Mouse (Mus musculus) neutrophil, adult 5-6 weeks (primary cell): ENCODE data around the gene Gm20388. TPM values are rescaled to one million over a fixed set of nuclear protein-coding genes. Genes with fewer than 3 reads are reported as not detected.

Experiments used
- ATAC-seq: fragments of 151-379, 151-347 bp; 2 replicates; pipeline ENCODE4 v1.8.0; 2017; ENCODE audit warnings: mild to moderate bottlenecking, moderate TSS enrichment; ENCODE audit not compliant: insufficient number of reproducible peaks, poor library complexity, low FRiP score, severe bottlenecking; ENCODE audit errors: extremely low read depth
- total RNA-seq: library from RNA; stranded (forward); fragments of 200-1000 nt; gene quantifications from 2 replicates; pipeline ENCODE4 v1.2.3, GENCODE M21; 2017

The Gm20388 gene
- total RNA-seq, 1 experiment from 2014 or later, result 10.8 TPM

- no peak for ATAC-seq
Measured at GRCm38 (mm10) chr8:123106531-123106930, 3195.9 kb downstream of the Gm20388 start.

GRCm38 (mm10) chr8:123108010-123108409, 3197.4 kb downstream of the Gm20388 start:
- ATAC-seq, result no peak

DNA sequence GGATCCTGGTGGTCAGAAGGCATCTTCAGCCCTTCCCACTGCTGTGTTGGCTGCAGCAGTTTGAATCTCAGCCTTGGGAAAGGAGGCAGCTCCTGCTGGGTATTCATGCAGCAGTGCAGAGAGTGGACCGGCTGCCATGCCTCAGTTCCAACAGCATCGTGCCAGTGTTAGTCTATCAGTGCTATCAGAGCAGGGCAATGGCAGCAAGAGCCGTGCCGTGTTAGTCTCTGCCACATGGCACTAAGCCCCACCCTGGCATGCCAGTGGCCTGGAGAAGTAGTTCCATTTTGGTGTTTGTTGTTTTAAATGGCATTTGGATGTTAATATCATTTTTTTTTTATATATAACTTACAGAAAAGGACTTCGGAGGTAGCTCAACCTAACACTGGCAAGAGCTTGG, 3198.3 kb downstream of the Gm20388 start:
- no peak for ATAC-seq

- ATAC-seq, result peak; percentile 82
Measured at GRCm38 (mm10) chr8:123110649-123111048, 3200.0 kb downstream of the Gm20388 start.

DNA sequence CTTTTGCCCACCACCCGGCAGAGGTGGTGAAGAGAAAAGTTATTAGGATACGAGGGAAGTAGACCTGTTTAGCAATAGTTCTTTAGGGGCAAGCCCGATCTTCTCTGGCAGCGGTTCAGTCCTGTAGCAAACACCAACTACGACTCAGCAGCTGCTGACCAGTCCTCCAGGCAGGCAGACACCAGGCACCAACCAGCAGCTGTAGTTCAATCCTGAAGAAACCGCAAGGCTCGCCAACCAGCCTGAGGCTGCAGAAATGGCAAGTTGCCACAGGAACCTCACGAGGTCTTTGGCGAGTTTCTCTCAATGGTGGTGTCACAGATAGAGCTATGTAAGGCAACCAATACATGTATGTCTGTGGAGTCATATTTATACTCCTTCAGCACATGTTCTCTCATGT, 3202.3 kb downstream of the Gm20388 start:
- ATAC-seq, result no peak

GRCm38 (mm10) chr8:123113908-123114469, 3203.3 kb downstream of the Gm20388 start:
- no peak for ATAC-seq

GRCm38 (mm10) chr8:123114644-123115043, 3204.0 kb downstream of the Gm20388 start:
- ATAC-seq, result no peak

DNA sequence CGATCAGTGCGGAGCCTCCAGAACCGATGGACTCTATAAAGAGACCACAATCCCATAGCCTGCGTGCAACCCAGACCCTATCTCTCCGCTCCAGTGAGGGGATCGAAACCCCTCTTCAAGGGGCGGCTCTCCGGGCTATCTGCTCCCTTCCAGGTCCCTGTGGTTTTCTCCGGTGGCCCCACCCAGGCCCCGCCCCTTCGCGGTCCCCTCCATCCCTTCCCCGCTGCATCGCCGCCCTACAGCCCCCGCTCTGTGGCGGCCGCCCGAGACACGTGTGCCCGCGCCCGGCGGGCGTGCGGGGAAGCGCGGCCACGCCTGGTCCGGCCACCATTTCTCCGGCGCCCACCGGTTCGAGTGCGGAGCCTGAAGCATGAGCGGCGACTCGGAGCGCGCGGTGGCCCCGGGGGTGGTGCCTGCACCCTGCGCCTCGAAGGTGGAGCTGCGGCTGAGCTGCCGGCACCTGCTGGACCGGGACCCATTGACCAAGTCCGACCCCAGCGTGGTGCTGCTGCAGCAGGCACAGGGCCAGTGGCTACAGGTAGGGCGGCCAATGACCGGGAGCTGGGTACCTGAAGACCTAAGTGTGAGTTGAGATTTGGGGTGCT, 3206.6 kb downstream of the Gm20388 start, which contains the start of gene Cpne7:
TSS of gene Cpne7 (plus strand) at position 248 of the 605 bp plus-strand sequence.
- peak; percentile 9; the same call in 1 of the 2 replicates for ATAC-seq

DNA sequence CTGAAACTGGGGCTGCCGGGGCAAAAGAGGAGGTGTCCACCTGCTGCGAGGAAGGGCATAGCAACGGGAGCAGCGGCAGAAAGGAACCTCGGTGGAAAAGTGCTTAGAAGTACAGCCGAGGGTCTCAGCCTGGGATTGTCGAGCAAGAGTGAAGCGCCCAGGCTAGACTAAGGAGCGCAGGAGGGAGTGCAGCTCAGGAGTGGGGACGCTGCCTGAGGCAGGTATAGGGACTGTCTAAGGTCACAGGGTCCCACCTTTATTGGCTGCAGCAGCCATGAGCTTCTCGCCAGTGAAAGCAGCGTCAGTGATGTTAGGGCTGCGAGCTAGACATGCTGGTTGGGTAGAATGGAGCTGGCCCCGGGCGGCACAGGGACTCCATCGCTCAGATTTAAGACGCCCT, 3207.1 kb downstream of the Gm20388 start:
- no peak for ATAC-seq

DNA sequence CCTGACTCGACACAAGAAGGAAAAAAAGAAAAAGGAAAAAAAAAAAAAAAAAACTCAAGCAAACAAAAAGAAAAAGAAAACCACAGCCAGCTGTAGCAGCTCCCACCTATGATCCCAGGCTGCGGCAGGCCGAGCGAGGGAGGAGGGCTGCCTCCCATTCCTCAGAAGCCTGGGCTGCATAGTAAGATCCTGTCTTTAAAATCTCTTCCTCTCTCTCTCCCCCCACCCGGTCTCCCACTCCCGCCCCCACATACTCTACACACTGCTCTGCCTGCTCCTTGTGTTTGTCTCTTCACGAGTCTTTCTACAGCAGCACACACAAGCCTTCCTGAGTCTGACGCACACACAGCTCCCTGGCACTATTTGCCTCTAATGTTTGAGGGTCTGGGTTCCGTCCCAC, 3211.4 kb downstream of the Gm20388 start:
- no peak for ATAC-seq

- ATAC-seq, result no peak
Measured at GRCm38 (mm10) chr8:123122670-123123069, 3212.0 kb downstream of the Gm20388 start.

DNA sequence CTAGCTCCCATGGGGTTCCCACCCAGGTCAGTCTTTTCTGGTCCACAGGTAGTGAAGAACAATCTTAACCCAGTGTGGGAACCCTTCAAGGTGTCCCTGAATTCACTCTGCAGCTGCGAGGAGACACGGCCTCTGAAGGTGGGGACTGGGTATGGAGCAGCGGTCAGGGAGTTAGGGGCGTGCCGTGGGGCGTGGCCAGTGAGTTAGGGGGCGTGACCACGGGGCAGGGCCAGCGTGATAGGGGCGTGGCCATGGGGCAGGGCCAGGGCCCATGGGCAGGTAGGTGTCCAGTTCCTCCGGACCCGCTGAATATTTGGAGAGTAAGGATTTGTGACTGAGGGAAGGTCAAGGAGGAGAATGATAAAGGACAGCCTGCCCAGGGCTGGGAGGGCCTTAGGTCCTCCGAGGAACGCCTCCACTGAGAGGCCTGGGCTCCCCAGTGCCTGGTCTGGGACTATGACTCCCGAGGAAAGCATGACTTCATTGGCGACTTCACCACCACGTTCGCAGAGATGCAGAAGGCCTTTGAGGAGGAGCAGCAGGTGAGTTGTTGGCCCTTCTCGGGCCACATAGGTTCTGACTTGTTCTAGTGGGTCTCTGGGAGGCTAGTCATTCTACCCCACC, 3215.7 kb downstream of the Gm20388 start:
- ATAC-seq, result no peak

GRCm38 (mm10) chr8:123131041-123131440, 3220.4 kb downstream of the Gm20388 start:
- no peak for ATAC-seq

DNA sequence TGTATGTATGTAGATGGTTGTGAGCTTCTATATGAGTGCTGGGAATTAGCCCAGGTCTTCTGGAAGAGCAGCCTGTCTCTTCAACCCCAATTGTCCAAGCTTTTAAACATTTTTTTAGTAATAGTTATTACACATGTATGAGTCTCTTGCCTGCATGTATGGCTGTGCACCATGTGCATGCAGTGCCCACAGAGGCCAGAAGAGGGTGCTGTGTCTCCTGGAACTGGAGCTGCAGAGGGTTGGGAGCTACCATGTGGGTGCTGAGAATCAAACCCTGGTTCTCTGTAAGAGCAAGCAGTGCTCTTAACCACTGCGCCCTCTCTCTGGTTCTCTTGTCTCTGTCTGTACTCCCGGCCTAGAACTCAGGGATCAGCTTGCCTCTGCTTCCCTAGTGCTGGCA, 3222.3 kb downstream of the Gm20388 start:
- ATAC-seq, result no peak

DNA sequence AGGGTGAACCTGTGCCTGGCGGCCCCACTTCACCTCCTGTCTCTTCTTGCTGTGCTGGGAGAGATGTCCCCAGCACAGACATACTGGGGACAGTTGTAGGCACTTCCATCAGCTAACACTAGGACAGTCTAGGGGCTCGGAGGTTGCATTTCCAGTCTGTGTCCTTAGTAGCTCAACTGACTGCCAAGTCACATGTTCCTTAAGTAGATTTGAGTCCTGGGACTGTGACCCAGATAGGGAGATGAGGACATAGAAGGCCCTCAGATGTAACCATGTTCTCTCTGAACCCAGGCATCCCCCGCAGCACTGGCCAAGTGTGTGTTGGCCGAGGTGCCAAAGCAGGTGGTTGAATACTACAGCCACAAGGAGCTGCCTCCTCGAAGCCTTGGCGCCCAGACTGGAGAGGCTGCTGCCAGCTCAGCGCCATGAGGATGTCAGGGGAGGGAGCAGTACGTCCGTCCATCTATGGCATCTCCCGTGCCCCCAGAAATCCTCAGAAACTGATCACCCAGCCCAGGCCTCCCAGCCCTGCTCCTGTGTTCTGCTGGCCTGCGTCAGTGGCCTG, 3223.6 kb downstream of the Gm20388 start:
- no peak for ATAC-seq

DNA sequence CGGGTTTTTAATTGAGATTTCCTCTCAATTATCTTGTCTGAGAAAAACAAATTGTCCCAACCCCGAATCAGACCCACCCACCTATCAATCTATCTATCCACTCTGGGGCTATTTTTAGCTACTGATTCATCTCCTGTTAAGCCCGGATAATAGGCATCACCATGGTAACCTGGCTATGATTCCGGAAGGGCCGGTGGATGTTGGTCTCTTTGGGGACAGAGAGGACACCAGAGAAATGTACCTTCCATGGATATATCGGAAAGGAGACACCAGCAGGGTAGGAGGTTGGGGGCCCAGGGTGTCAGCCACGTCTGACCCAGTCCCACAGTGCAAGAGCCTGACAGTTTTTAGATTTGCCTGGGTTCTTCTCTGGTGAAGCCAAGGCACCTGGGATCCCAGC, 3224.8 kb downstream of the Gm20388 start:
- ATAC-seq, result no peak

DNA sequence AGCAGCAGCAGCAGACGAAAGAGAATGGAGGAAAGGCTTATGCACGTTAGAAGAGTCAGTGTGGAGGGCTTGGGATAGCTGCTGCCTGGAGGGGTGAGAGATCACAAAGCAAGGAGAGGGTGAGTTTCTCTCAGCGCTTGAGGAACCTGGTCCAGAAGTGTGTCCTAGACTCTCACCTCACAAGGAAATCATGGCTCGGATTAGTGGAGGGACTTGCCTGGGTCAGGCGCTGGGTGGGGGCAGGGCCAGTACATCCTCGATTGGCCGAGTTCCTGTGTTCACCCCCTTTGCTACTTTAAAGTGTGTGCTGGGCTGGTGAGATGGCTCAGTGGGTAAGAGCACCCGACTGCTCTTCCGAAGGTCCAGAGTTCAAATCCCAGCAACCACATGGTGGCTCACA, 3225.2 kb downstream of the Gm20388 start:
- ATAC-seq, result no peak

DNA sequence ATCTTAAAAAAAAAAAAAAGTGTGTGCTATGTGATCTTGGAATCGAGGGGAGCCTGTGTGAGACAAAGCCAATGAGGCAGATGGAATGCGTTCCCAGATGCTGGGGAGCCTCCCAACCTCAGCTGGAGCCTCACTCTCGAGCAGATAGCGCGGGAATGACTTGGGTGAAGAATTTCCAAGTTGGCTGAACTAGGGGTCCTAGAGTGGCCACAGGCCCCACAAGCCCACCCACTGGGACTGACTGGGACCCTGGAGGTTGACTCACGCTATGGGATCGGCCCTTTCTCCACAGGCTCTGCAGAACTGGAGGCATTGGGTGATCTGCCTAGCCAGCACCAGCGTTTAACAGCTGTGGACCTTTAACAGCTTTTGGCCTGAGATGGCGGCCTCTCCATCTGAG, 3225.6 kb downstream of the Gm20388 start:
- no peak for ATAC-seq

DNA sequence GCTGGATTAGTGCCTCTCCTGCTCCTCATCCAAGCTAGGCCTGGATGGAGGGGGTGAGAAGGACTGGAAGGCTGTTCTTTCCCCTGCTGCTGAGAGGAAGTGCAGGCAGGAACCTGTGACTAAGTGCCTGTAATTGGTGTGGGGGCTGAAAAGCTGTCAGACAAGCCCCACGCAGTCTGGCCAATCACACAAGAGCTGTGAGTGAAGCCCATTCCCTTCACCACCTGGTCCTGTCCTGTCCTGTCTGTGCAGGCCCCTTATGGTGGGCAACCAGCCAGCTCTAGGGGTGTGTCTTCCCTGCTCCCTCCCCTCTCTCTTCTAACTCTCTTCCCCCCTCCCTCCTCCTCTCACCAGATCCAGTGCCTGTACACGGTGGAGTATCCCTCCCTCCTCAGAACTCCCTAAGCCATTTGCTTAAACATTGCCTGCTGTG, 3227.0 kb downstream of the Gm20388 start:
- no peak for ATAC-seq

- ATAC-seq, result no peak
Measured at GRCm38 (mm10) chr8:123138741-123139140, 3228.1 kb downstream of the Gm20388 start.
